Mouse (Mus musculus): Measurements from ENCODE around the gene Ddrgk1.
A peak's percentile ranks its signal among the peaks of the same experiment; 100 is the strongest.
"Not testable (repeated sequence)": the region's sequence is repeated elsewhere in the genome, so short reads cannot be mapped to it uniquely, and the experiment has no call there.

The Ddrgk1 gene

DNA sequence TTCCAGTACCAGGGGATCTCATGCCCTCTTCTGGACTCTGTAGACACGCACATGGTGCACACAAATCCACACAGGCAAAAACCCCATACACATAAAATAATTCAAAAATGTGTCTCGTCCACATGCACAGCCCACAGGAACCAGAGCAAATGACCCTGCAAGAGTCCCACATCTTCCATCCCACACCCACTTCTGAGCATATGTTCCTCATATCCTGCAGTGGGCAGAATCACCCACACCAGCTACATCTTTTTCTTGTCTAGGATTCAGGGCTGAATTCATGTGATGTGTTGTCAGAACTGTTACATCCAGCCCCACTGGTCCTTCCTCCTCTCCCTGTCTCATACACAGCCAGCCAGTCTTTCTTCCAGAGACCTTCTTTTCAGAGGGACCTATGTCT is 11.2 kb downstream of the Ddrgk1 start:
- DNase-seq: no peak

DNA sequence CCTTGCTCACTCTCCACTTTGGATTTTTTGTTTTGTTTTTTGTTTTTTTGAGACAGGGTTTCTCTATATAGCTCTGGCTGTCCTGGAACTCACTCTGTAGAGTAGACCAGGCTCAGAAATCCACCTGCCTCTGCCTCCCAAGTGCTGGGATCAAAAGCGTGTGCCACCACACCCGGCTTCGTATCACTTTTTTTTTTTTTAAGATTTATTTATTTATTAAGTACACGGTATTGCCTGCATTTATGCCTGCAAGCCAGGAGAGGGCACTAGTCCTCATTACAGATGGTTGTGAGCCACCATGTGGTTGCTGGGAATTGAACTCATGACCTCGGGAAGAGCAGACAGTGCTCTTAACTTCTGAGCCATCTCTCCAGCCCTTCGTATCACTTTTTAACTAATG is 15.4 kb downstream of the Ddrgk1 start:
- DNase-seq: not testable (repeated sequence)

DNA sequence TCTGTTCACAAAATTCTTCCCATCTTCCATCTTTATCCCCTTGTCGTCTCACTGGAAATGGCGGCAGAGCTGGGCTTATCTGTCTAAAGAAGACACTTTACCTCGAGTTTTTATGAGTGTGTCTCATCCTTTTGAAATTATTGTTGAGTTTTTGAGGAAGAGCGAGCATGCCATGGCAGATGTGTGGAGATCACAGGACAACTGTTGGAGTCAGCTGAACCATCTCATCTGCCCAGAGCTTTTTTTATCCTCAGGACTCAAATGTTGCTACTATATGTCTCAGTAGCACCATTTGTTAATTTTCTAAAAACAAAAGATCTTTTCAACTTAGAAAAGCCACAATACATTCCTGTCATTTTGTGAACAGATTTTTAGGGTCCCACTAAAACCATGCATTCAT is 19.3 kb downstream of the Ddrgk1 start:
- no peak for DNase-seq

DNA sequence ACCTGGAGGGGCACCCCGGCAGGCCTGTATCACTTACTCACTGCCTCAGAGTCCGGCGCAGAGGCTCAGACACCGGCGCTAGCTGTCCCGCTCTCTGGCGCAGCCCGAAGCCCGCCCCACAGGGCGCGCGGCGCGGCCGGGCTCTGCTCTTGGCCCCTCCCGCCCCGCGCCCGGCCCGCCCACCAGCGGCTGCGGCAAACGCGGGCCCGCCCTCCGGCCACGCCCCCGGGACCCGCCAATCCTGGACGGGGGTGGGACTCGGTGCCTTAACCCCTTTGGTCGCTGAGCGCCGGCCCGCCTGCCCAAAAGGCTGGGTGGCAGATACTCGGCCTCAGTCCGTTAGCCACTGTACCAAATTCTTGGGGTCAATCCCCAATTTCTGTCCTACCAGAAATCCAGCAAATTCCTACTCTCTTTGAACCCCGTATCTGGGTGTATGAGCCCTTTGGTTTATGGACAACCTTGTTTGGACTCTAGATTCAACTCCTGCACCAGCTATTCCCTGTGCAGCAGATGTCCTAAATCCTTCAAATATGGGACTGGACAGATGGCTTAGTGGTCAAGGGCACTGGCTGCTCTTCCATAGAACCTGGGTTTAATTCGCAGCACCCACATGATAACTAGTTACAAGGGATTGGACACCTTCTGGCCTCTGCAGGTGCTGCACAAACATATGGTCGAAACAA is 21.6 kb downstream of the Ddrgk1 start, which contains the start of gene Lzts3:
Gene Lzts3 (minus strand): TSS at position 120 of the 686 bp plus-strand sequence.
- peak; percentile 90 to 94 for DNase-seq

DNA sequence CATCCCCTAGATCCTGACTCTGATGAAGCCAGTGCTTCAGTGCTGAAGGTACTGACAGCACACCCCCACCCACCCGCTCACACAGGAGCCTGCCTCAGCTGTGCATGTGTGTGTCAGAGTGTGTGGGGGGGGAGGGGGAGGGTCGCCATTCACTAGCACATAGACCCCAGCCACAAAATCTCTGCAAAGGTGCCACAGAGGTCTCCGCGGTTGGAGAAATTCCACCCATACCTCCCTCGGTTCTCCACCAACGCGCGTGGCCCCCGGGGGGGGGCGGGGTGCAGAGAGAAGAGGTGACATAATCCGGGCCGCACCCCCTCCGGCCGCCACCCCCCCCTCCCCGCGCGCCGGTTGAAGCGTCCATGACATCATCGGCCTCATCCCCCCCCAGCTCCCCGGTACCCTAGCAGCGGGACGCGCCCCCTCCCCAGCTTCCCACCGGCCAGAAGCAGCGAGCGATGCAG is 22.2 kb downstream of the Ddrgk1 start:
- DNase-seq: peak in 1 of 2 experiments; percentile 31

DNA sequence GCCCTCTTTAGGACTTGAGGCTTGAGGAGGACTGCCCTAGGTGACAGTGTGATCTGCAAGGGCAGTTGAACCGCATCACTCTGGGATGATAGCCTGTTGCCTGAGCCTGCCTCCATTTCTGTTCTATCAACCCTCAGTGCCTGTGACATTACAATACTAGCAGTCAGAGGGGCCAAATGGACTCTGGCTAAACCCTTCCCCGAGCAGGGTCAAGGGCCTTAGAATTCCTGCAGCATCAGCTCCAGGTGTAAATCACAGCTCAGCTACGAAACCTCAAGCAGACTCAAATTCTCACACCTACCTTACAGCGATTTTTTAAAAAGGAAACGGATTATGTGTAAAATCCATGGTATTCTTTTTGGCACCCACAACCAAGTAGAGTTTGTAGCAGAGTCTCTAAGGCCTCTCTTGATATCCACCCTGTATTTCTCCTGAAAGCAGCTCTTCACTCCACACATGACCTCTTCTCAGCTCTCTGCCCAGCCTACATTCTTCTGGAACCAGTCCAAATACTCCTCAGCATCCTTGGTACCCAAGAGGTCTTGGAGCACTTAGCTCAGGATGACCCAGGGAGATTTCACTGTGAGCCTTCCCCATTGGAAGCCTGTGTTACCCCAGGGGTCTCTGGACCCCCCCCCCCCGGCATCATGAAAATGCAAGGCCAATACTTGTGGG is 23.0 kb downstream of the Ddrgk1 start:
- DNase-seq: no peak

DNA sequence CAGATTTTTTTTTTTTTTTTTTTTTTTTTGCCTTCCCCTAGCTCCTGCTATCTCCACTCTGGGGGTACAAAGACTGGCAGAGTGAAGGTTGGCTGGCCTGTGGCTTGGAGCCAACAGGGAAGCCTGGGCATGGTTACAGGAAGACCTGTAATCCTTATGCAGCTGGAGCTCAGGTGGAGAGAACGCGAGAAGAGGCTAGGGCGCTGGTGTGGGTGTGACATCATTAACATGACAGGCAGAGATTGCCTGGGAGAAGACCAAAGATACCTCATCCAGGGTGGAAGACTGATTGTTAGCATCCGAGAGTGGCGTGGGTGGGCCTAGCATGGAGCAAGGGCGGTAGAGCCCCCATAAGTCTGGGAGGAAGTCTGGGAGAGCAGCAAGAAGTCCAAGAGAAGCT is 25.2 kb downstream of the Ddrgk1 start:
- DNase-seq: no peak

DNA sequence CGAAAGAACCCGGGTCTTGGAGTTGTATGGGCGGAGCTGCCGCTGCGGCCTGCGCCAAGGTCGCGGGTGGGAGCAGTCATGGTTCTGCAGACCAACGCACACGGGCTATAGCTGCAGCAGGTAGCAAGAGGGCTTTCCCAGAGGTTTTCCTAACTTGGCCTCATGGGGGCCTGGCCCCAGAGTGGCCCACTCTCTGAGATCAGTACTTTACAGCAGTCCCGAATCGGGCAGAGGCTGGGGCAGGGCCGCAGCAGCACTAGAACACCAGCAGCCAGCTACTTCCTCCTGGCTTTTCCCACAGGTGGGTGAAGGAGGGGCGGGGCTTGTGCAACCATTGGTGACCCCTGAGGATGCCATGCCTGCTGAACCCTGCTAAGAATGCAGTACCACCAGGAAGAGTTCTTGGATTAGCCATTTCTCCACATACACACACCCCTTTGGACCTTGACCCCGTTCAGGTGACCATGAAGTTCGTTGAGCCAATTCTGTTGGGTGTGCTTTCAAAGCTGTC is 26.3 kb downstream of the Ddrgk1 start:
- DNase-seq: peak in 1 of 2 experiments; percentile 27

DNA sequence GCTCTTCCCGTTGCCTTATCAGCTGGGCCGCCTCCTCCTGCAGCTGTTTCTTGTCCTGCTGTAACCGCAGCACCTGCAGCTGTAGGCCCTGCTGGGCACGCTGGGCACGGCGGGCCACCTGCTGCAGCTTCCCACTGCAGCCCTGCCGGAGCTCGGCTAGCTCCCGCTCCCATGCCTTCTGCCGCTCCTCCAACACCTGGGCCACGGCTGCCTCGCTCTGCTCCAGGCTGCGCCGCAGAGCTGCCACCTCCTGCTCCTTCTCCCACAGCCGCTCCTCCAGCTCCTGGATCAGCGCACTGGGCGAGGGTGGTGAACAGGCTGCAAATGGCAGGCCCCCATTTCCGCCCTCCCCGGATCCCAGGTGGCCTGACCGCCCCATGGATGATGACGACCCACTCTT is 28.6 kb downstream of the Ddrgk1 start:
- no peak for DNase-seq

DNA sequence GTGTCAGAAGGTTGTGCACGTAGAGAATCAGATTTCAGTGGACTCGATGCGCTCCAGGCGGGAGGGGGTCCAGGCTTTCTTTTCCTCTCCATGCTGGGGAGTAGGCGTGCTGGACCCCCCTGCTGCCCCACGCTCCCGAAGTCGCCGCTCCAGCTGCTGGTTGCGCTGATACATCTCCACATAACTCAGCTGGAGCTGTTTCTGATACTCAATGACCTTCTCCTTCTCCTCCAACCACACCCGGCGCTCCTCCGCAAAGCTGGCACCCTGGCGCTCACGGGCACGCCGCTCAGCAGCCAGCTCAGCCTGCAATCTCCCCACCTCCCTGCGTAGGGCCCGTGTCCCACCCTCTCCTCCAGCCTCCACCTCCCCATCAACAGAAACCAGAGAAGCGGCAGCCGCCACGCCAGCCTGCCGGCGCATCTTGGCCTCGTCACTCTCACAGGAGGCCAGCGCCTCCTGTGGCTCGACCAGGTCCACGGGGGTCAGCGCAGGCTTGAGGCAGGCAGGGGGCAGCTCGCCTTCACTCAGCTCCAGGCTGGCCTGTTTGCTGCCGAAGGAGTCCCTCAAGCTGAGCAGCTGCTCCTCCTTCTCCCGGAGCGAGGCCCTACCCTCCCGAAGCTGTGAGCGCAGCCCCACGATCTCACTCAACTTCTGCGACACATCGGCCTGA is 29.6 kb downstream of the Ddrgk1 start:
- DNase-seq: peak; percentile 21 to 37

DNA sequence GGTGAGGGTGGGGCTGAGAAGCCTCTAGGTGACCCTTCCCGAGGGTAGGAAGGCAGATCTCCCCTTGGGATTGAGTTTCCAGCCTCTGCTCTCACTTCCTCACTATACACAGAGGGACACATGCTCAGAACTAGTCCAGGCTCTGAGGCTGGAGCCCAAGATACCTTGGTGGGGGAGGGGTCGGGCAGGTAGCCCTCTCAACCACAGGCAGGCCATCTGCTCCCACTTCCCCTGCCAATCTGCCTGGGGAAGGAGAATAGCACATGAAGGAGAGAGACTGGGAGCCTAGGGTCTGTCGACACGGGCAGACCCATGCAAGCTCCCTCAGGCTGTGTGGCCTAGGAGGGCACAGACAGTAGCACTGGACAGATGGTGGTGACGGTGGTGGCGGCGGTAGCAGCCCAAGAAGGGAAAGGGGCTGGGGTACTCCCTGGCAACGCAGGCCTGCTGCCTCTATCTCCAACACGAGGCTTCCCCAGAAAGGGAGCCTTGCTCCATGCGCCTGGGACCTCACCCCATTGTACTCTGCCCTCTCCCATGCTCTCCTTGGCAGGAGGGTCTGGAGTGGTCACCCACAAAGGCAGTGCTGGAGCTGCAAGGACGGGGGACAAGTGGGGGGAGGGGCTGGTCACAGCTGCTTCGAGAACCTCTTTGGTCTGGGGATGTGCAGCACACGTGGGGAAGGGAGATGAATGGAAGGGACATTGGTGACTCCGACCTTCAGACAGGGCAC is 30.3 kb downstream of the Ddrgk1 start:
- no peak for DNase-seq

DNA sequence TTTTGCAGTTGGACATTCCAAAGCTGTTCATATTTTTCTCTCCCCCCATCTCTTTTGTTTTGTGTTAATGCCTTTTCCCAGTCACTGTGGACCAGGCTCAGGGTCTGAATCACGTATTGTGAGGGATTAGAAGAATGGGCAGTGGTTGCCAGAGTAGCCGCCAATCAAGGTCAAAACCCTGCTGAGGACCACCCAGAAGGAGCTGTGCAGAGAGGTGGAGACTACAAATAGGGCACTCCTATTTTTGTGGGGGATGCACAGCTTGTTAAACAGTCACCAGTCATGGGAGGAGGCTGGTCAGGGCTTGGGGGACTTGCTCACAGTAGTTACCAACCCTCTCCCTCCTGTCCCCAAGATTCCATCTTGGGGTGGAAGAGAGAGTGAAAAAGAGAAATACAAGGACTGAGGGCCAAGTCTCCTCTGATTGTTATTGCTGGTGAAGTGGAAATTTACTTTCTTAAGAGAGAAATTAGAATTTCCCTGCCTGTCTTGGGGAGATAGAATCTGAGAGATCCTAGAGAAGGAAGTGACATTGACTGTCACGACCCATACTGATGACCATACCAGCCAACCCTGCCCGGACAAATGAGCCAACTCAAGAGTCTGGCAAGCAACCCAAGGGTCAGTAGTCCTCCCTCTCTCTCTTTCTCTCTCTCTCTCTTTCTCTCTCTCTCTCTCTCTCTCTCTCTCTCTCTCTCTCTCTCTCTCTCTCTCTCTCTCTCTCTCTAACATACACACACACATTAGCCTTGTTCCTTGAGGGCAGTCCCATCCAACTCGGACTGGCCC is 31.4 kb downstream of the Ddrgk1 start:
- no peak for DNase-seq

DNA sequence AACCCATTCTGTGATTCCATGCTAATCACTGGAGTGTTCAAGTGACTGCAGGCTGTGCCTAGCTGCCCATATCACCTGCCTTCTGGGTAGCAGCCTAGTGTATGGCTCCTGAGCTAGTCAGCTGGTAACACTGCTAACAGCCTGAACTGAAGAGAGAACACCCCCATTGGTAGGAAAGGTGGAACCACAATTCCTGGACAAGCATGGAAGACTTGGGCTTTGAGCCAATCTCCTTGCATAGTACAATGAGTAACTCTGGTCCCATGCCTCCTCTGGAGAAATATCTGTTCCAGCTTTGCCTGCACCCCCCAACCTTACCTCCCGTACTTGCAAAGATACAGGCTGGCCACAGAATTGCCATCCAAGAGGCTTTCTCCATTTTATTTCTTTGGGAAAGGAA is 32.0 kb downstream of the Ddrgk1 start:
- no peak for DNase-seq

DNA sequence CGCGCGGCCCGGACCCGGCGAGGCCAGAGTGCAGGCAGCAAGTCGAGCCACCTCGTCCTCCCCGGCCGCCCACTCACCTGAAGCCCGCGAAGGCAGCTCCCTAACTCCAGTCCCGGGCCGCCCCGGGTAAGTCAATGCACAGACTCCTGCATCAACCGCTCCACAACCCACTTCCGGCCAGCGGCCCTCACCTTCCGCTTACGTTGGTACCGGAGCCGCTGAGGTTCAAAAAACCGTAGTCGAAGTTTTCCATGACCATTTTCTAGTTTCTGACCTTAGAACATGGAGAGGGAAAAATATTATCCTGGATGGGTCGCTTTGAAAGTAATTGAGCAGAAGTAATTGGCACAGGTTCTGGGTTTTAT is 34.6 kb downstream of the Ddrgk1 start, which contains the start of the genes Fastkd5 and Ubox5:
Gene Fastkd5 (minus strand): TSS at position 189 of the 365 bp plus-strand sequence.
Gene Ubox5 (minus strand): TSS at position 200 of the 365 bp plus-strand sequence.
- peak; percentile 91 for DNase-seq

DNA sequence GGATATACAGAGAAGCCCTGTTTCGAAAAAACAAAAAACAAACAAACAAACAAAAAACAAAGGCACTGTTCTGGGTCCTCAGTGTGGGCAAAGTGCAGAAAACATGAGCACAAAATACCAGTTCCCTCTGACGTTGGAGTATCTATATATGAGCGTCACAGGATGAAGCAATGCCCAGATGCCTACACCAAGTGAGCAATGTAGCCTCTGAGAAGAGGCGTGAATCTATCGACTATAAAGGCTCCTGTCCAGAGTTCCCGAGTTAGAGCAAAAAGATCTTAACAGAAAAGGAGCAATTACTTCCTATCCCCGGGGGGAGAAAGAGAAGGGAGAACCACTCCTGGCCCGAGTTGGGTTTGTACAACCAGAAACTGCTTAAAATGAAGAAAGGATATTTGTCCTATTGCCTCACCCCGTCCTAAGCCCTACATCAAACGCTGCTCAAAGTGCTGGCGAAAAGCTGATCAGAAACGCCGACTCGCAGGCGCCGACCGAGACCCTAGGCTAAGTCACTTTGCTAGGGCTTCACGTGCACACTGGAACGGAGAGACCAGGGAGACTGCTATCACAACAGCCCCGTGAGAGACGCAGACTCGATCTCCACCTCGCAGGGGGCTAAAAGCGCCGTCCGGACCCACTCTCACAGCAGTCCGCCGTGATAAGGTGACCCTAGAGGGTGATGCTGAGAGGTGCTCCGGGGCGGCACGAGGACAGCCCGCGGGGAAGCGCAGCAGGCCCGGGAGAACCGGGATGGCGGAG is 35.2 kb downstream of the Ddrgk1 start:
- no peak for DNase-seq

DNA sequence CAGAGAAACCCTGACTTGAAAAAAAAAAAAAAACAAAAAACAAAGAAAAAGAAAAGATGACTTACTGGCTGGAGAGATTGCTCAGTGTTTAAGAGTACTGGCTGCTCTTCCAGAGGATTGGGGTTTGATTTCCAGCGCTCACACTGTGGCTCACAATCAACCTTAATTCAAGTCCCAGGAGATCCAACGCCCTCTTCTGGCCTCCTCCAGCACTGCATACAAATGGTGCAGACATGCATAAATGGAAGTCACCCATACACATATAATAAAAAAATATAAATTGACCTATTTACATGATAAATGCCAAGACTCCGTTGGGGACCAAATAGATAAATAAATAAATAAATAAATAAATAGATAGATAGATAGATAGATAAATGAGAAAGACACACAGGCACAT is 36.0 kb downstream of the Ddrgk1 start:
- DNase-seq: no peak

DNA sequence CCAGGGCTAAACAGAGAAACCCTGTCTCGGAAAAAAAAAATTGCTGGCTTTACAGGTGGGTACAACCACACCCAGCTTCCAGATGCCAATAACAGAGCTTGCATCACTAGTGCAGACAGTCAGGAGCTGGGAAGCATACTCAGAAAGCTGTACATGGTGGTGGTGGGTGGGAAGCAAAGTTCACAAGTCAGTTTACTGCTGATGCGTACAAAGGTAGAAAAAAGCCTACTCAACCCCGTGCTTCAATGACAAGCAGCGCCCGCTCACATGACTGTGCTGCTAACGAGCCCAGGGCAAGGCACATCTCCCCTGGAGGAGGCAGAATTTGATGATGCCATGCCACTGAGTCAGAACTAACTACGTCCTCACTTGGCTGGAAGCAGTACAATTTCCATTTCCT is 45.5 kb downstream of the Ddrgk1 start:
- no peak for DNase-seq

DNA sequence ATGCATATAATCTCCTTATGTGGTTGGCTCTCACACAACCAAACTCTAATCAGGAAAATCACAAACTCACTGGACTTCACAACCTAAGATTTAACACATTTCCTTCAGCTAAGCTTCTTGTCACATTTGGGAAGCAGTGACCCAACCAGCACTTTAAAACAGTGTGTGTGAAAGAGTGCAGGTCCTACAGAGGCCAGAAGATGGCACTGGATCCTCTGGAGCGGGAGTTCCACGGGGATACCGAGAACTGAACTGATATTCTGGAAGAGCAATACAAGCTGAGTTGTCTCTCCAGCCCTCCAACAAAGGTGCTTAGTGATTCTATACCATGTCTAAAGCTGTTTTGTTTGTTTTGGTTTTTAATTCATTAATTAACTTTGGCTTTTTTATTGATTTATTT is 51.4 kb downstream of the Ddrgk1 start:
- no peak for DNase-seq
